Mouse (Mus musculus) lung, embryonic 15.5 days (tissue): ENCODE measurements around the gene Sord. TPM values are rescaled to one million over a fixed set of nuclear protein-coding genes. Genes with fewer than 3 reads are reported as not detected.
A peak's percentile ranks its signal among the peaks of the same experiment; 100 is the strongest.
"Not testable (repeated sequence)": the region's sequence is repeated elsewhere in the genome, so short reads cannot be mapped to it uniquely, and the experiment has no call there.

ENCODE experiments used
- ATAC-seq: fragments of 200-750 bp; cut with Nextera tagmentation; 2 replicates; pipeline ENCODE4 v1.8.0; 2017; ENCODE audit warnings: moderate number of reproducible peaks, borderline replicate concordance; ENCODE audit not compliant: low FRiP score, low TSS enrichment; ENCODE audit errors: extremely low read depth
- H3K27ac ChIP-seq: fragments of 300-500 bp; sonication (generic); 2 replicates; pipeline ENCODE4 v1.5.1; 2015; ENCODE audit warnings: moderate library complexity, mild to moderate bottlenecking, inconsistent platforms
- H3K27me3 ChIP-seq: fragments of 300-500 bp; sonication (generic); 2 replicates; pipeline ENCODE4 v1.6.1; 2015; ENCODE audit warnings: inconsistent platforms
- H3K36me3 ChIP-seq: fragments of 300-500 bp; sonication (generic); 2 replicates; pipeline ENCODE4 v1.6.1; 2015; ENCODE audit warnings: inconsistent platforms
- H3K4me1 ChIP-seq: fragments of 300-500 bp; sonication (generic); 2 replicates; pipeline ENCODE4 v1.6.1; 2015; ENCODE audit warnings: inconsistent platforms
- H3K4me2 ChIP-seq: fragments of 300-500 bp; sonication (generic); 2 replicates; pipeline ENCODE4 v1.6.1; 2015; ENCODE audit warnings: inconsistent platforms, mild to moderate bottlenecking, moderate library complexity
- H3K4me3 ChIP-seq: fragments of 300-500 bp; sonication (generic); 2 replicates; pipeline ENCODE4 v1.5.1; 2015; ENCODE audit warnings: mild to moderate bottlenecking, inconsistent platforms
- H3K9ac ChIP-seq: fragments of 300-500 bp; sonication (generic); 2 replicates; pipeline ENCODE4 v1.6.1; 2015; ENCODE audit warnings: inconsistent platforms
- H3K9me3 ChIP-seq: fragments of 300-500 bp; sonication (generic); 2 replicates; pipeline ENCODE4 v1.6.1; 2016; ENCODE audit warnings: inconsistent platforms
- WGBS: fragments of 180-500 bp; shearing (Covaris S2); methylation state at CpG from one replicate; pipeline ENCODE4 v1.1.7; 2015; 5-methylcytosine and 5-hydroxymethylcytosine counted together
- polyA plus RNA-seq: library from polyadenylated mRNA; unstranded; fragments of >200 nt; fragmentation: Nextera tagmentation; extraction: Ambion mirVana; gene quantifications from 2 replicates; pipeline ENCODE4 v1.2.1, GENCODE M21; 2015

Sord gene
- polyA plus RNA-seq: 18.6 and 21.7 TPM in 2 replicates

DNA sequence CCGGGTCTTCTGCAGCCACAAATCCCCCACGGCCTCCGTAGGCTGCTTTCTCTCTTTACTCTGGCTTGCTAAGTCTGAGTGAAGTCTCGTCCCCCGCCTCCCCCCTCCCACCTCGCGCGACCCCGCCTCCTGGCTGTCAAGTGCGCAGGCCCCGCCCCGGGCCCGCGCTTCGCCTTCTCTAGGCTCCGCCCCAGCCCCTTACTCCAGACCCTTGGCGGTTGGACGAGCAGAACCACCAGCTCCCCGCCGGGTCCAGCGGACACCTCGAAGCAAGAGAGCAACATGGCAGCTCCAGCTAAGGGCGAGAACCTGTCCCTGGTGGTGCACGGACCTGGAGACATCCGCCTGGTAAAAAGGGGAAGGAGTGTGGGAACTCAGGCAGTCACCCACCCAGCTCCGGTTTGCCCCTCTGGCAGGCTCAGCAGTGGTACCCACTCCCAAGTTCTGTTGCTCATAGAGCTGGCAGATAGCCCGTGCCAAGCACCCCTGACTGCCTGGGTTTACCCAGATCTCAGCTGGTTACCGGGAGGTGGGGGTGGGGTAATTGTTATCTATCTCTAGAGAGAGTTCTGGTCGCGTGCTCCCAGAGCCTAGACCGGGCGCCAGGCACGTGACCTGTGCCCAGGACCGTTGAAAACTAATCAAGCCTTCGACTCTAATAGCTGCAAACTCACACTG is at the start of gene Sord:
TSS of gene Sord (plus strand) at position 139 of the 678 bp plus-strand sequence.
- Histone ChIP-seq H3K27ac (peak within 1 kb of the TSS; percentile 55), H3K36me3 (no peaks in the 10 kb centered on the region), H3K27me3 (no peaks in the 10 kb centered on the region), H3K4me3 (peak within 1 kb of the TSS; percentile 58), H3K4me1 (peaks cover 6% of the 10 kb centered on the region), H3K4me2 (peak within 1 kb of the TSS; percentile 93), H3K9me3 (no peaks in the 10 kb centered on the region), H3K9ac (peak within 1 kb of the TSS; percentile 50)
- 1% methylated on average over 35 of the region's 35 CpGs for WGBS
- ATAC-seq: peak; percentile 93

GRCm38 (mm10) chr2:122185086-122185485 is 49.5 kb upstream of the Sord start:
- ATAC-seq: no peak
- WGBS: 77% methylated on average over 4 of the region's 4 CpGs

DNA sequence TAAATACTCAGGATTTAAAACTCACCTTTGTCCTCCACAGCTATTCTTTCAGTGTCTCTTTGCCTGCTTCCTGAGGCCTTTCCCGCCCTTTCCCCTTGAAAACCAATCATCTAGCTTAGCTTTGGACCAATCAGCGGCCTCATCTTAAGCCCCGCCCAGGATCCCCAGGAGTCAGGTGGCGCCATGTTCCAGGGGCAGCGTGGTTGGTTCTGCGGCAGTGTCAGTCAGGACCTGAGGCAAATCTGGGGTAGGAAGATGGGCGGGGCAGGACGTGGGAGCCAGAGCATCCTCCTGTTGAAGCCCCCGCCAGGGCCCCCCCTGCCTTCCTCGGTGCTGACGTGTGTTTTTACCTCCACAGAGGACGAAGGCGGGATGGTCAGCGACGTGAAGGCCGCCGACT is 48.4 kb upstream of the Sord start, which contains the start of the genes Patl2 and Terb2:
TSS of gene Patl2 (minus strand) at position 84 of the 400 bp plus-strand sequence.
TSS of gene Terb2 (plus strand) at position 167 of the 400 bp plus-strand sequence.
- WGBS: 78% methylated on average over 17 of the region's 17 CpGs
- no peak within 1 kb of the TSS for H3K9ac ChIP-seq
- H3K36me3 ChIP-seq: no peaks in the 10 kb centered on the region
- H3K9me3 ChIP-seq: no peaks in the 10 kb centered on the region
- no peak within 1 kb of the TSS for H3K4me2 ChIP-seq
- no peaks in the 10 kb centered on the region for H3K4me1 ChIP-seq
- H3K4me3 ChIP-seq: no peak within 1 kb of the TSS
- H3K27me3 ChIP-seq: no peaks in the 10 kb centered on the region
- ATAC-seq: no peak
- no peak within 1 kb of the TSS for H3K27ac ChIP-seq

More at GRCm38 (mm10) chr2:122185086-122185485, 49.5 kb upstream of the Sord start:
- Histone ChIP-seq H3K9ac (no peak overlapping the region), H3K9me3 (no peaks in the 10 kb centered on the region), H3K27me3 (no peaks in the 10 kb centered on the region), H3K27ac (no peak overlapping the region), H3K4me3 (no peak overlapping the region), H3K4me2 (no peak overlapping the region), H3K36me3 (no peaks in the 10 kb centered on the region), H3K4me1 (no peaks in the 10 kb centered on the region)

DNA sequence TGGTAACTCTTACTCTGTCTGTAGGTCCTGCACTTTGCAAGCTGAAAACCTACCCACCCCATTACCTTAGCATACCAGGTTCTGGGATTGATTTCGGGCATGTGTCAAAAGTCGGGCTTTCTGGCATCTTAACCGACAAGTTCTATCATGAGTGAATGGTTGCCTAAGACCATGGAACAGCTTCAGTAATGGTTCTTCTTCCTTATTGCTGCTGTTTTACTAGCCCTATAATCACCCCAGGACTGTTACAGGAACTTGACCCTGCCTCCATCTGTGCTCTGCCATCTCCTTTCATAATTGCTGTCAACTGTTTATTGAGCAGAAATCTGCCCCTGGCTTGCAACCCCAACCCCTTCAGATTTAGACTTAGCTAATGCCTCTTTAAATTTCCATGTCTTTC is 47.8 kb upstream of the Sord start:
- Histone ChIP-seq H3K9me3 (no peaks in the 10 kb centered on the region), H3K9ac (no peak overlapping the region), H3K27ac (no peak overlapping the region), H3K36me3 (no peaks in the 10 kb centered on the region), H3K4me1 (no peaks in the 10 kb centered on the region), H3K27me3 (no peaks in the 10 kb centered on the region), H3K4me3 (no peak overlapping the region), H3K4me2 (no peak overlapping the region)
- no peak for ATAC-seq
- 89% methylated on average over 3 of the region's 3 CpGs for WGBS

- WGBS: 55% methylated on average over 3 of the region's 3 CpGs
- no peak overlapping the region for H3K9ac ChIP-seq
- no peaks in the 10 kb centered on the region for H3K9me3 ChIP-seq
- H3K4me1 ChIP-seq: no peaks in the 10 kb centered on the region
- no peaks in the 10 kb centered on the region for H3K27me3 ChIP-seq
- H3K4me3 ChIP-seq: no peak overlapping the region
- no peak overlapping the region for H3K4me2 ChIP-seq
- H3K27ac ChIP-seq: no peak overlapping the region
- no peak for ATAC-seq
- no peaks in the 10 kb centered on the region for H3K36me3 ChIP-seq
These were observed 42.7 kb upstream of the Sord start for GRCm38 (mm10) chr2:122191849-122192248.

GRCm38 (mm10) chr2:122194509-122194929 is 40.0 kb upstream of the Sord start:
- Histone ChIP-seq H3K27me3 (no peaks in the 10 kb centered on the region), H3K9me3 (no peaks in the 10 kb centered on the region), H3K36me3 (no peaks in the 10 kb centered on the region), H3K4me2 (no peak overlapping the region), H3K4me1 (no peaks in the 10 kb centered on the region), H3K9ac (no peak overlapping the region), H3K4me3 (no peak overlapping the region), H3K27ac (no peak overlapping the region)
- WGBS: 43% methylated on average over 1 of the region's 1 CpGs
- ATAC-seq: no peak

DNA sequence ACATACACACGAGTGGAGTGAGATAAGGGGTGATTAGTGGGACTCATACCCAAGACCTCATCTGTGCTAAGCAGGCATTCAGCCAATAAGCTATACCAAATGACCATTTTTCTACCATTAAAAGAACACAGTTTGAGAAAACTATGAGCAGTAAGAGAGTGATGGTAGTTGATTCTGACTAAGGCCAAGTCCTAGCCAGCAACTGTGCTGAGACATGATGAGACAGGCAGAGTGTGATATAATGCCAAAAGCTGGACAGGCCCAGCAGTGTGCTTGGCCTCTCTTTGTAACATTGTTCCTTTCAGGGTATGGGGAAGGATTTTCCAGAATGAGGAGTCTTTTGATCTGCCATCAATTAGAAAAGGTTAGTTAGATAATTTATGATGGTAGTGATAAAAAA is 33.0 kb upstream of the Sord start:
- Histone ChIP-seq H3K36me3 (no peaks in the 10 kb centered on the region), H3K4me2 (no peak overlapping the region), H3K9me3 (no peaks in the 10 kb centered on the region), H3K4me3 (no peak overlapping the region), H3K4me1 (no peaks in the 10 kb centered on the region), H3K9ac (no peak overlapping the region), H3K27me3 (no peaks in the 10 kb centered on the region), H3K27ac (no peak overlapping the region)
- 41% methylated on average over 1 of the region's 1 CpGs for WGBS
- ATAC-seq: no peak

- no peaks in the 10 kb centered on the region for H3K27me3 ChIP-seq
- 53% methylated on average over 2 of the region's 2 CpGs for whole genome bisulfite sequencing
These were observed 28.0 kb upstream of the Sord start for GRCm38 (mm10) chr2:122206440-122207107.

DNA sequence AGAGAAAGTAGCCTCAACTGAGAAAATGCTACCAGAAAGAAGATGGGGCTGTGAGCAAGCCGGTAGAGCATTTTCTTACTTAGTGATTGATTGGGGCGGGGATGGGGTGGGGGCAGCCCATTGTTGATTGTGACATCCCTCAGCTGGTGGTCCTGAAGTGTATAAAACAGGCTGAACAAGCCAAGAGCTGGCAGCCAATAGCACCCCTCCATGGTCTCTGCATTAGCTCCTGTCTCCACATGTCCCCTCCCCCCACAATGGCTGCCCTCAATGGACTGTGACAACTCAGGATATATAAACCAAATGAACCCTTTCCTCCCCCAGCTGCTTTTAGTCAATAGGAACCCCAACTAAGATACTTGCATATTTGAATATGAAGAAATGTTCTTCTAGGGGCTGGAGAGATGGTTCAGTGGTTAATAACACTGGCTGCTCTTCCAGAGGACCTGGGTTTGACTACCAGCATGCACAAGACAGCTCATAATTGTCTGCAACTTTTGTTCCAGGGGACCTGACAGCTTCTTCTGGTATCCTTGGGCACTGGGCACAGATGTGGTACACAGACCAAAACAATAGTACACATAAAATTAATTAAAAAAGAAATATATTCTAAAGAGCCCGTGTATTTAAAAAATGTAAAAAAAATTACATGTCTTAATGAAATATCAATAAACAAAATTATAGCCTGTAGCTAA is 23.9 kb upstream of the Sord start:
- H3K36me3 ChIP-seq: no peaks in the 10 kb centered on the region
- no peak overlapping the region for H3K4me2 ChIP-seq
- H3K4me3 ChIP-seq: no peak overlapping the region
- H3K27ac ChIP-seq: no peak overlapping the region
- no peak for ATAC-seq
- no peaks in the 10 kb centered on the region for H3K27me3 ChIP-seq
- 54% methylated on average over 3 of the region's 3 CpGs for WGBS
- H3K9me3 ChIP-seq: no peaks in the 10 kb centered on the region
- H3K9ac ChIP-seq: no peak overlapping the region
- H3K4me1 ChIP-seq: no peaks in the 10 kb centered on the region

More at GRCm38 (mm10) chr2:122206440-122207107, 28.0 kb upstream of the Sord start:
- H3K36me3 ChIP-seq: no peaks in the 10 kb centered on the region
- ATAC-seq: no peak
- H3K9ac ChIP-seq: no peak overlapping the region
- H3K27ac ChIP-seq: no peak overlapping the region
- H3K9me3 ChIP-seq: no peaks in the 10 kb centered on the region
- no peak overlapping the region for H3K4me2 ChIP-seq
- H3K4me1 ChIP-seq: no peaks in the 10 kb centered on the region
- H3K4me3 ChIP-seq: no peak overlapping the region

- 87% methylated on average over 4 of the region's 4 CpGs for WGBS
- not testable (repeated sequence) for H3K27ac ChIP-seq
These were observed 17.5 kb upstream of the Sord start for GRCm38 (mm10) chr2:122217075-122217474.

DNA sequence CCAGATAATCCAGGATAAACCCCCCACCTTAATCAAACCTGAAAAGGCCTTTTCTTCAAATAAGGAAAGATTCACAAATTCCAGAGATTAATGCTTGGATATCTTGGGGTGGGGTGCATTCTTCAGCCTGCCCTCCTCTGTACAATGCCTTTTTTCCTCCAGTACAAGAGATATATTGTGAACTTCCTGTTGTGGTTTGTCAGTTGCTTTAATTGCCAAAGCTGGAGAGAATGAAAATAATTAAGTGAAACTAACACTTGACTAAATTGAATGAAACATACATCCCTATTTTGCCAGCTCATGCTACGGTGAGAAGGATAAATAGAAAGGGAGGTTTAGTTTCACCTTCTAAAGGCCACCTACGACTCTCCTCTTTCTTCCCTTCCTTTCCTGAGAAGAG is 16.3 kb upstream of the Sord start:
- Histone ChIP-seq H3K4me2 (no peak overlapping the region), H3K27me3 (no peaks in the 10 kb centered on the region), H3K36me3 (no peaks in the 10 kb centered on the region), H3K9me3 (no peaks in the 10 kb centered on the region), H3K4me1 (no peaks in the 10 kb centered on the region), H3K4me3 (no peak overlapping the region), H3K27ac (no peak overlapping the region), H3K9ac (no peak overlapping the region)
- ATAC-seq: no peak
- WGBS: 71% methylated on average over 2 of the region's 2 CpGs

More at GRCm38 (mm10) chr2:122217075-122217474, 17.5 kb upstream of the Sord start:
- H3K9me3 ChIP-seq, H3K27me3 ChIP-seq, H3K9ac ChIP-seq, H3K4me1 ChIP-seq, H3K36me3 ChIP-seq, H3K4me3 ChIP-seq, ATAC-seq, H3K4me2 ChIP-seq: not testable (repeated sequence)

DNA sequence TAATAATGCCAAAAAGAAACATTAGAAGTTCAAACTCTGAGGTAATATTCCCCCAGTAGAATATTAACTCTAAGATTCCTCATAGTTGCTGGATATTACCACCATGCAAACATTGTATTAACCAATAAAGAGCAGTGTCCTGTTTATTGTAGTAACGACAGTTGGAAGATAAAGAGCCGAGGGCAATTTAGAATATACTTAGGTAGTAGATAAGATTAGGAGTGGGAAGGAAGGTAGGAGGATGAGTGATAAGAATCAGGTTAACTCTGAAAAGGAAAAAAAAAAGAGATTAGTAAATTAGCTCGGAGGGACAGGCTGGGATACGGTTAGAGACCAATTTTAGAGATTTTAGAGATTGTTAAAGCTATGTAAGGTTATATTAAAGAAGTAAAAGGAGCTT is 13.2 kb upstream of the Sord start:
- Histone ChIP-seq H3K9ac (no peak overlapping the region), H3K4me2 (no peak overlapping the region), H3K27me3 (no peaks in the 10 kb centered on the region), H3K27ac (no peak overlapping the region), H3K4me3 (no peak overlapping the region), H3K4me1 (no peaks in the 10 kb centered on the region), H3K36me3 (no peaks in the 10 kb centered on the region), H3K9me3 (no peaks in the 10 kb centered on the region)
- ATAC-seq: no peak
- 21% methylated on average over 4 of the region's 4 CpGs for WGBS
